Mouse (Mus musculus) midbrain, embryonic 11.5 days (tissue): ENCODE measurements at regions not wholly inside any gene's neighbourhood (a gene's known extent, or its start where the extent isn't known, plus 50 kb on each side); places are given as distances from the start of the nearest gene placed in this dataset.
"Not testable (repeated sequence)": the region's sequence is repeated elsewhere in the genome, so short reads cannot be mapped to it uniquely, and the experiment has no call there.

Experiments
- ATAC-seq: fragments of 200-750 bp; cut with Nextera tagmentation; 2 replicates; pipeline ENCODE4 v1.8.0; 2017; ENCODE audit warnings: moderate TSS enrichment, moderate library complexity; ENCODE audit not compliant: low FRiP score
- DNase-seq: peaks from one replicate; pipeline ENCODE4 v3.0.0; 2015; ENCODE audit warnings: low spot score; ENCODE audit errors: missing footprints
- H3K27ac ChIP-seq: fragments of 300-500 bp; sonication (generic); 2 replicates; pipeline ENCODE4 v1.5.1; 2014; ENCODE audit warnings: low read depth, low read length
- H3K27me3 ChIP-seq: fragments of 300-500 bp; sonication (generic); 2 replicates; pipeline ENCODE4 v1.6.1; 2014; ENCODE audit warnings: mild to moderate bottlenecking, low read length, moderate library complexity, mixed read lengths; ENCODE audit not compliant: control insufficient read depth, insufficient read depth
- H3K36me3 ChIP-seq: fragments of 300-500 bp; sonication (generic); 2 replicates; pipeline ENCODE4 v1.6.1; 2014; ENCODE audit warnings: mild to moderate bottlenecking, low read length, moderate library complexity, mixed read lengths; ENCODE audit not compliant: control insufficient read depth, insufficient read depth
- H3K4me1 ChIP-seq: fragments of 300-500 bp; sonication (generic); 2 replicates; pipeline ENCODE4 v1.6.1; 2014; ENCODE audit warnings: low read length; ENCODE audit not compliant: control insufficient read depth, insufficient read depth
- H3K4me2 ChIP-seq: fragments of 300-500 bp; sonication (generic); 2 replicates; pipeline ENCODE4 v1.6.1; 2014; ENCODE audit warnings: mild to moderate bottlenecking, moderate library complexity
- H3K4me3 ChIP-seq: fragments of 300-500 bp; sonication (generic); 2 replicates; pipeline ENCODE4 v1.5.1; 2014; ENCODE audit warnings: low read depth, low read length
- H3K9ac ChIP-seq: fragments of 300-500 bp; sonication (generic); 2 replicates; pipeline ENCODE4 v1.6.1; 2014; ENCODE audit warnings: low read length
- H3K9me3 ChIP-seq: fragments of 300-500 bp; sonication (generic); 2 replicates; pipeline ENCODE4 v1.6.1; 2016; ENCODE audit warnings: low read length; ENCODE audit not compliant: control insufficient read depth
- WGBS: fragments of 180-500 bp; shearing (Covaris S2); extraction: QIAGEN DNeasy Blood & Tissue Kit; methylation state at CpG from one replicate; pipeline ENCODE4 v1.1.7; 2014; 5-methylcytosine and 5-hydroxymethylcytosine counted together

- H3K27ac ChIP-seq = no peak overlapping the region
- no peak overlapping the region for H3K9ac ChIP-seq
- H3K4me3 ChIP-seq = no peak overlapping the region
- DNase-seq (peak; percentile 66), ATAC-seq (no peak)
- H3K9me3 ChIP-seq = no peaks in the 10 kb centered on the region
- H3K4me2 ChIP-seq = no peak overlapping the region
- no peaks in the 10 kb centered on the region for H3K27me3 ChIP-seq
- H3K36me3 ChIP-seq = no peaks in the 10 kb centered on the region
- no peaks in the 10 kb centered on the region for H3K4me1 ChIP-seq
- WGBS = 37% methylated on average over 1 of the region's 1 CpGs
These were observed 144.4 kb upstream of the Olfm3 start for GRCm38 (mm10) chr3:114759290-114760002.

DNA sequence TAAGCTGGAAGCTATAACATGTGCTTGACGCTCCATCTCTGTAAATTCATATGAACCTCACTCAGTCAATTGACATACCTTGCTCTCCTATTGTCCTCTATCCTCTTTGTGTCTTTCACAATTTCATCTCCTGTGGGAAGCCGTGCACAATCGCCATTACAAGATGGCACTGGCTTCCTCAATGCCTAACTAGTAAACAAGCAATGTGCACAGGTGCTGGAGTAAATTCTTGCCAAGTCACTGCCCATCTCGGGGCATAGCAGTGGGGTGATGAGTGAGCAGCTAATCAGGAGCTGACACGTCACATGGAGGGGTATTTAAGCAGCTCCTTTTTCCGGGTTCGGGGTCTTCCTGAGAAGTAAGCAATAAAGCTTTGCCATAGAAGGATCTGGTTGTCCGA lies 141.5 kb upstream of the Olfm3 start:
- not testable (repeated sequence) for H3K27ac ChIP-seq, H3K4me2 ChIP-seq, H3K9me3 ChIP-seq, H3K4me3 ChIP-seq, ATAC-seq, H3K36me3 ChIP-seq, H3K27me3 ChIP-seq, H3K4me1 ChIP-seq, H3K9ac ChIP-seq, DNase-seq
- WGBS = 92% methylated on average over 8 of the region's 8 CpGs

- no peak for ATAC-seq
- Histone ChIP-seq H3K36me3 (no peaks in the 10 kb centered on the region), H3K4me2 (no peak overlapping the region), H3K4me1 (no peaks in the 10 kb centered on the region), H3K27ac (no peak overlapping the region), H3K9me3 (no peaks in the 10 kb centered on the region), H3K27me3 (no peaks in the 10 kb centered on the region), H3K4me3 (no peak overlapping the region), H3K9ac (no peak overlapping the region)
- no peak for DNase-seq
- WGBS = 43% methylated on average over 1 of the region's 1 CpGs
These were observed 114.8 kb upstream of the Olfm3 start for GRCm38 (mm10) chr3:114789082-114789481.

- H3K9me3 ChIP-seq = no peaks in the 10 kb centered on the region
- DNase-seq (no peak), ATAC-seq (no peak)
- H3K27ac ChIP-seq = no peak overlapping the region
- H3K4me2 ChIP-seq = no peak overlapping the region
- H3K27me3 ChIP-seq = no peaks in the 10 kb centered on the region
- no peak overlapping the region for H3K4me3 ChIP-seq
- no peaks in the 10 kb centered on the region for H3K36me3 ChIP-seq
- H3K4me1 ChIP-seq = no peaks in the 10 kb centered on the region
- 82% methylated on average over 2 of the region's 2 CpGs for WGBS
- H3K9ac ChIP-seq = no peak overlapping the region
These were observed 113.9 kb upstream of the Olfm3 start for GRCm38 (mm10) chr3:114790005-114790404.

- no peak overlapping the region for H3K4me2 ChIP-seq
- H3K27me3 ChIP-seq = no peaks in the 10 kb centered on the region
- H3K4me3 ChIP-seq = no peak overlapping the region
- no peaks in the 10 kb centered on the region for H3K36me3 ChIP-seq
- ATAC-seq (0 out of 2 replicates have a peak, but pooled peaks have one; percentile 30), DNase-seq (no peak)
- no peak overlapping the region for H3K9ac ChIP-seq
- H3K27ac ChIP-seq = no peak overlapping the region
- WGBS = 83% methylated on average over 2 of the region's 2 CpGs
- H3K9me3 ChIP-seq = no peaks in the 10 kb centered on the region
- no peaks in the 10 kb centered on the region for H3K4me1 ChIP-seq
These were observed 70.8 kb upstream of the Olfm3 start for GRCm38 (mm10) chr3:114833120-114833519.
